Mouse (Mus musculus): ENCODE measurements around the gene Pcnx2. TPM values are rescaled to one million over a fixed set of nuclear protein-coding genes. Genes with fewer than 3 reads are reported as not detected.

The Pcnx2 gene
- polyA plus RNA-seq, 1 experiment from 2014 or later: 0.27 TPM

- no peaks in the 10 kb centered on the region for H3K36me3 ChIP-seq
- H3K9ac ChIP-seq: no peak overlapping the region
- H3K4me2 ChIP-seq: no peak overlapping the region
- H3K4me3 ChIP-seq (replicated peaks): no peak overlapping the region
- no peaks in the 10 kb centered on the region for H3K27me3 ChIP-seq (replicated peaks)
- no peak for ATAC-seq (ENCODE audit: insufficient read depth, low FRiP score, low read depth)
- H3K4me1 ChIP-seq: no peaks in the 10 kb centered on the region
- no peaks in the 10 kb centered on the region for H3K9me3 ChIP-seq
- WGBS: 92% methylated on average over 3 of the region's 3 CpGs
- no peak overlapping the region for H3K27ac ChIP-seq
Measured at GRCm38 (mm10) chr8:125776314-125776713, 121.8 kb downstream of the Pcnx2 start.

DNA sequence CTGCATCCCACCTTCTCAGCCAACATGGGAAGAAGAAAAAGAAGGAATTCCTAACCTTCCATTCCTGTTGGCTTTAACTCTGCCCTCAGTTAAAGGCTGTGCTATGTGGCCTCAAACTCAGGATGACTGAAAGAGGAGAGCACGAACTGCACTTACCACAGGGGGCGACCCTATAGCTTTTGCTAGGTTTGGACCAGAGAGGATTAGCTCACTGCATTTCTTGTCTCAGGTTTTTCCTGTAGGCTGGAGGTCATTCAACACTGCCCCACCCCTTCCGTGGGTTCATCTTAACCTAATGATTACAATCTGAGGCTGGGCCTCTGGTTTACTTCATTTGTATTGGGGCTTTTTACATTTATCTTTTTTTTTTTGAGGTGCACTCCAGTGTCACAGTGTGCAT is 123.1 kb downstream of the Pcnx2 start:
- Histone ChIP-seq H3K4me1 (no peaks in the 10 kb centered on the region), H3K36me3 (no peaks in the 10 kb centered on the region), H3K27ac (no peak overlapping the region), H3K4me3 (replicated peaks) (no peak overlapping the region), H3K9ac (no peak overlapping the region), H3K4me2 (no peak overlapping the region), H3K27me3 (replicated peaks) (no peaks in the 10 kb centered on the region), H3K9me3 (no peaks in the 10 kb centered on the region)
- no peak for ATAC-seq (ENCODE audit: insufficient read depth, low FRiP score, low read depth)
- WGBS: 47% methylated on average over 3 of the region's 3 CpGs

DNA sequence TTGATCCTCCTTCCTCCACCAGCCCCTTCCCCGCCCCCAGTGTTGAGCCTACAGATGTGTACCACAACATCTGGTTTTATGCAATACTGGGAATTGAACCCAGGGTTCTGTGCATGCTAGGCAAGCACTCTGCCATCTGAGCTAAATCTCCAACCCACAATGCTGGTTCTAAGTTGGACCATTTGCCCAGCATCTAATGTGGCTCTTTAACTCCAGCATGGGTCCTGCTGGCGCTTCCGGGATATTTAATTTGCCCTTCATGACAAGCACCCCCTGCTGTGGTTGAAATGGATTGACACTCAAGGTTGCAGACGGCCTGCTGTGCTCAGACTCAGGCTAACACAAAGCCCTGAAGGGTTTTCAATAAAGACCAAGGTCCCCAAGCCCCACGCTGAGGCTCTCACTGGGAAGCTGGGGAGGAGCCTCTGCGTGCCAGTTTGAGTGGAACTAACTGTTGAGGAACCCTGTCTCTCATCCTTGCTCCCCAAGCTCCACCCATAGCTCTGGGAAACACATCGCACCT is 124.8 kb downstream of the Pcnx2 start:
- Histone ChIP-seq H3K27ac (no peak overlapping the region), H3K36me3 (no peaks in the 10 kb centered on the region), H3K4me3 (replicated peaks) (no peak overlapping the region), H3K9ac (no peak overlapping the region), H3K4me1 (no peaks in the 10 kb centered on the region), H3K27me3 (replicated peaks) (no peaks in the 10 kb centered on the region), H3K4me2 (no peak overlapping the region), H3K9me3 (no peaks in the 10 kb centered on the region)
- 61% methylated on average over 7 of the region's 7 CpGs for WGBS
- no peak for ATAC-seq (ENCODE audit: insufficient read depth, low FRiP score, low read depth)

GRCm38 (mm10) chr8:125772300-125772699 is 125.8 kb downstream of the Pcnx2 start:
- H3K27me3 ChIP-seq (replicated peaks): no peaks in the 10 kb centered on the region
- no peak overlapping the region for H3K9ac ChIP-seq
- H3K4me2 ChIP-seq: no peak overlapping the region
- no peak overlapping the region for H3K4me3 ChIP-seq (replicated peaks)
- H3K36me3 ChIP-seq: no peaks in the 10 kb centered on the region
- no peak for ATAC-seq (ENCODE audit: insufficient read depth, low FRiP score, low read depth)
- H3K4me1 ChIP-seq: no peaks in the 10 kb centered on the region
- 29% methylated on average over 2 of the region's 2 CpGs for WGBS
- no peak overlapping the region for H3K27ac ChIP-seq
- H3K9me3 ChIP-seq: no peaks in the 10 kb centered on the region

- no peaks in the 10 kb centered on the region for H3K9me3 ChIP-seq
- H3K4me2 ChIP-seq: no peak overlapping the region
- no peaks in the 10 kb centered on the region for H3K27me3 ChIP-seq (replicated peaks)
- H3K4me1 ChIP-seq: no peaks in the 10 kb centered on the region
- H3K27ac ChIP-seq: no peak overlapping the region
- no peak for ATAC-seq (ENCODE audit: insufficient read depth, low FRiP score, low read depth)
- H3K9ac ChIP-seq: no peak overlapping the region
- H3K36me3 ChIP-seq: no peaks in the 10 kb centered on the region
- H3K4me3 ChIP-seq (replicated peaks): no peak overlapping the region
- WGBS: 79% methylated on average over 10 of the region's 10 CpGs
Measured at GRCm38 (mm10) chr8:125768079-125768478, 130.0 kb downstream of the Pcnx2 start.

DNA sequence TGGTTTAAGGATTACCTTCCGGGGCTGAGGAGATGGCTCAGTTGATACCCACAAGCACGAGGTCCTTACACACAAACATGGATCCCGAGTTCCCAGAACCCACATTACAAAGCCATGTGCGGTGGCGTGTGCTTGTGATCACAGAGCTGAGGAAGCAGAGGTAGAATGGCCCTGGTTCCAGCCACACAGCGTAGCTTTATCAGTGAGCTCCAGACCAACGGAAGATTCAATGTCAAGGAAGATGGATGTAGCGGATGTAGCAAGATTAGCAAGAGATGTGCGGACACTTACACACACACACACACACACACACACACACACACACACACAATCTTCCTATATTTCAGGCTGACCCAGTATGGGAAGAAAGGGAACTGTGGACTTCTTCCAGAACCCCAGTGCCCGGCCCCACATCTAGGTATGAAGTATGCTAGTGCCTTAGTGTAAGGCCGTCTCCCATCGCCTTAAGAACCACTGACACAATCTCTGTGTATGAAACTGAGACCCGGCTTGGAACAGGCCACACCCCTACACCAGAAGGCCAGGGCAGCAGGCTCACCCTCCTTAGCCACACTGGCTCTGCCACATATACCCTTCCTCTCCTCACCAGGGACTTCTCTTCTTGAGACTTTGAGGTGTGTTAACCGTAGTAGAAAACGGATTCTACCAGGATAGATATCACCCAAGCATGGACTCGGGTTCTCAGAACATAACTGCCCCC is 134.9 kb downstream of the Pcnx2 start:
- H3K27me3 ChIP-seq (replicated peaks): no peaks in the 10 kb centered on the region
- no peak overlapping the region for H3K27ac ChIP-seq
- no peaks in the 10 kb centered on the region for H3K9me3 ChIP-seq
- H3K36me3 ChIP-seq: no peaks in the 10 kb centered on the region
- no peaks in the 10 kb centered on the region for H3K4me1 ChIP-seq
- no peak overlapping the region for H3K4me2 ChIP-seq
- H3K4me3 ChIP-seq (replicated peaks): no peak overlapping the region
- ATAC-seq (ENCODE audit: insufficient read depth, low FRiP score, low read depth): no peak
- H3K9ac ChIP-seq: no peak overlapping the region
- 85% methylated on average over 16 of the region's 16 CpGs for WGBS

DNA sequence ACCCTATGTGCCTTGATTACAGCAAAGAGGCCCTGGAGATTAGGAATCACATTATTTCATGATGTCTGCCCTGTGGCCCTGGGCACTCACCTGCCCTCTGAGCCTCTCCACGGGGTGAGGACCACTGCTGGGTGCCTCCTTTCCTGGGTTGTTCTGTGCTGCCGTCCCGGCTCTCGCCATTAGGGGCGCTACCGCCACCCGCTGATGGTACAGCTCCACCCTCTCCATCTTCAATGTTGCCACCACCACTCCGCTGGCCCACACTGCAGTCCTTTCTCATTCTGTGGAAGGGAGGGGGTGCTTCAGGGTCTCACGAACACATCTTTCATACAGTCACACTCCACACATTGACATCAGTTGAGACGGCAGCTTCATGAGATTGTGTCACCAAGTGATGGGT is 139.1 kb downstream of the Pcnx2 start:
- no peak overlapping the region for H3K4me2 ChIP-seq
- H3K9me3 ChIP-seq: no peaks in the 10 kb centered on the region
- no peaks in the 10 kb centered on the region for H3K4me1 ChIP-seq
- no peak overlapping the region for H3K27ac ChIP-seq
- H3K9ac ChIP-seq: no peak overlapping the region
- H3K4me3 ChIP-seq (replicated peaks): no peak overlapping the region
- no peaks in the 10 kb centered on the region for H3K36me3 ChIP-seq
- no peak for ATAC-seq (ENCODE audit: insufficient read depth, low FRiP score, low read depth)
- H3K27me3 ChIP-seq (replicated peaks): no peaks in the 10 kb centered on the region
- WGBS: 42% methylated on average over 10 of the region's 10 CpGs

DNA sequence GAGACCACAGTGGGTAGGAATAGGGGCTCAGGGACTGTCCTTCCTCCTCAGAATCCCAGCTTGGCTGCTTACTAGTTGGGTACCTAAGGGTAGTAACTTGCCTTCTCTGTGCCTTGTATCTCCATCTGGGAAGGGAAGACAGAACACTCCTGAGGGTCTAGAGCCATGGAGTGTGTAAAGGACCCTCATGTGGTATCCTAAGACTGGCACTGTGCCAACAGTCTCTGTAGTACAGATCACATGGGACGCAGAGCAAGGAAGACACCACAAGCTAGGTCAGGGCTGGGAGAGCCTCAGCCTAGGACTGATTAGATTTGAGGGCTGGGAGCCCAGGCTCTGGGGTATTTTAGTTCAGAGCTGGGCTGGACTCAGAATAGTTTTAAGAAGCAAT is 141.0 kb downstream of the Pcnx2 start:
- no peak overlapping the region for H3K4me2 ChIP-seq
- no peaks in the 10 kb centered on the region for H3K4me1 ChIP-seq
- H3K9ac ChIP-seq: no peak overlapping the region
- H3K27me3 ChIP-seq (replicated peaks): no peaks in the 10 kb centered on the region
- no peaks in the 10 kb centered on the region for H3K36me3 ChIP-seq
- 0 out of 2 replicates have a peak, but pooled peaks have one; percentile 2 for ATAC-seq (ENCODE audit: insufficient read depth, low FRiP score, low read depth)
- H3K27ac ChIP-seq: no peak overlapping the region
- WGBS: 44% methylated on average over 1 of the region's 1 CpGs
- H3K4me3 ChIP-seq (replicated peaks): no peak overlapping the region
- H3K9me3 ChIP-seq: no peaks in the 10 kb centered on the region

DNA sequence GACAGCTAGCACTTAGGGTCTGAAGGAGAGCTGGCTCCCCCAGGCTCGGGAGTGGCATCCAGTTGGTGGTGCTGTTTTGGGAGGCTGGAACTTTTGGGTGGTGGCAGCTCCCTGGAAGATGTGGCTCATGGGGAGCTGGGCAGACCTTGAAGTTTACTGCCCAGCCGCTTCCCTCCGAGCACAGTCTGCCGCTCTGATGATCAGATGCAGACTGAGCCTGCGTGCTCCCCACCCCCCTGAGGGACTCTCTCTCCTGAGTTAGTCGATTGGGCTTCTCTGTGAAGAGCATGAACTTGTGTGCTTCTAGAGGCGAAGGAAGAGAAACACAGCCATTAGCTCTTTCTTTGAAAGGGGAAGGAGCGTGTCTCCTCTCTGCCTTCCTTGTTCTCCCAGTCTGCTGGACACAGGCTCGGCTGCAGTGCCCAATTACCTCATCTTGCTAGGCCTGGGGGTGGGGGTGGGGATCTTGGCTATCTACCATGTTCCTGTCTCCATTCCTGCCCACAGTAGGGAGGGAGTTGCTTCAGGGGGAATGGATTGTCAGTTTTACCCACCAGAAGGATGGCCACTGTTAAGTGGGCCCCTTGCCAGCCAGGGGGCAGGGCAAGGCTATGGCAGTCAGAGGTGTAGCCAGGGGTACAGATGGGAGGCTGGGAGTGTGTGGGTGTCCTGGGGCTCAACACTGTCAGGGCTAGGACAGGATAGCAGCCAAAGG is 141.6 kb downstream of the Pcnx2 start:
- Histone ChIP-seq H3K4me2 (no peak overlapping the region), H3K36me3 (no peaks in the 10 kb centered on the region), H3K27ac (no peak overlapping the region), H3K4me1 (no peaks in the 10 kb centered on the region), H3K9ac (no peak overlapping the region), H3K4me3 (replicated peaks) (no peak overlapping the region), H3K27me3 (replicated peaks) (no peaks in the 10 kb centered on the region), H3K9me3 (no peaks in the 10 kb centered on the region)
- peak; percentile 21; the same call in 1 of the 2 replicates for ATAC-seq (ENCODE audit: insufficient read depth, low FRiP score, low read depth)
- 51% methylated on average over 9 of the region's 9 CpGs for WGBS

DNA sequence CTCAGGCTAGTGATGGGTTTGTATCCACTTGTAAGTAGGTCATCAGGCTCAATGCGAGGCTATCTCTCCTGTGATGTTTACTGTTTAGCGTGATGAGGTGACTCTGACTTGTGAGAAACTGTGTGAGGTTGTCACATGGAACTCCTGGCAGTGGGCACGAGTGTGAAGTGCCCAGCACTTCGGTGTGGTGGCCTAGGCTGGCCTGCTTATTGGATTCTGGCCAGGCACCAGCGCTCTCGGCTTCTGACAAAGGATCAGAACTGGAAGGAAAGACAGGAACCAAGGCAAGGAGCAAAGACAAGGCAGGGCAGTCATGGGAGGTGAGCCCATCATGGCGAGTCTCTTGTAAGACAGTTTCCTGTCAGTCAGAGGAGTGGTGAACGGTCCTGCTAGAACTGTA is 142.2 kb downstream of the Pcnx2 start:
- H3K9ac ChIP-seq: no peak overlapping the region
- no peak overlapping the region for H3K27ac ChIP-seq
- no peaks in the 10 kb centered on the region for H3K36me3 ChIP-seq
- no peaks in the 10 kb centered on the region for H3K9me3 ChIP-seq
- no peak overlapping the region for H3K4me3 ChIP-seq (replicated peaks)
- no peak overlapping the region for H3K4me2 ChIP-seq
- no peaks in the 10 kb centered on the region for H3K27me3 ChIP-seq (replicated peaks)
- ATAC-seq (ENCODE audit: insufficient read depth, low FRiP score, low read depth): no peak
- WGBS: 73% methylated on average over 8 of the region's 8 CpGs
- H3K4me1 ChIP-seq: no peaks in the 10 kb centered on the region

DNA sequence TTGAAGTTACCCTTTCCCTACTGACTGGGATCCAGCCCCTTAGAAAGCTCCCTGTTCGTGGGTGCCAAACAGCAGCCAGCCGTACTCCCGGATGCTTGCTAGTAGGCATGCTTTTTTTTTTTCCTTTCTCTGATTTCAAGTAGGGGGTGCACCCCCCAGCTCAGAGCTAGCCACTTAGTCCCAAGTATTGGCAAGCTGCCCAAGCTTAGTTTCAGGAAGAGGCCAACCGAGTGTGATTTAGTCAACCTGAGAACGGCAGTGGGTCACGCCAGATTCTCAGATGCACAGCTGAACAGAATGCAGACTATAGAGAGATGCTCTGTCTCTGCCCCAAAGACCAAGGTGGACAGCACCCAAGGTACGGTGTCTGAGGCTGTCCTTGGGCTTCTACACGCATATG is 147.3 kb downstream of the Pcnx2 start:
- H3K36me3 ChIP-seq: no peaks in the 10 kb centered on the region
- H3K27me3 ChIP-seq (replicated peaks): no peaks in the 10 kb centered on the region
- no peak overlapping the region for H3K4me3 ChIP-seq (replicated peaks)
- no peak for ATAC-seq (ENCODE audit: insufficient read depth, low FRiP score, low read depth)
- no peak overlapping the region for H3K27ac ChIP-seq
- WGBS: 53% methylated on average over 8 of the region's 8 CpGs
- no peaks in the 10 kb centered on the region for H3K9me3 ChIP-seq
- H3K9ac ChIP-seq: no peak overlapping the region
- no peak overlapping the region for H3K4me2 ChIP-seq
- no peaks in the 10 kb centered on the region for H3K4me1 ChIP-seq

DNA sequence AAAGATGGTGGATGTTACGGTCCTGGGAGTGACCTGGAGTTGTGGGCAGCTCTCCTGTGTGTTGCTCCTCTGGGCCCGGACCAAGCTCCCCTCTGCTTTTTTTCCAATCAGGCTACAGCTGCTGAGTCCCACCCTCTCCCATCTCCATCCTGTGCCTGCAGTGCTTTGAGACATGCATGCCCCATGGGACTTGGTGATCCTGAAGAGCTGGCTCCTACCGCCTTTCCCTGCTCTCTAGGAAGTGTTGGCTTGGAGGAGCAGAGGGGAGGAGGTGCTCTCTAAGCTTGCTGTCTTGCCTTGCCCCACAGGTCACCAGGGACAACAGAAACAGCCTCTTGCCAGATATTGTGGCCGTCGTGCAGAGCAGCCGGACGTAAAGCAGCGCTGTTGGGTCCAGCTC is 150.7 kb downstream of the Pcnx2 start:
- Histone ChIP-seq H3K36me3 (no peaks in the 10 kb centered on the region), H3K27me3 (replicated peaks) (no peaks in the 10 kb centered on the region), H3K9ac (no peak overlapping the region), H3K9me3 (no peaks in the 10 kb centered on the region), H3K4me3 (replicated peaks) (no peak overlapping the region), H3K4me1 (no peaks in the 10 kb centered on the region), H3K27ac (no peak overlapping the region), H3K4me2 (no peak overlapping the region)
- WGBS: 73% methylated on average over 8 of the region's 8 CpGs
- no peak for ATAC-seq (ENCODE audit: insufficient read depth, low FRiP score, low read depth)

Measured in stomach, embryonic 15.5 days (tissue).